Mouse (Mus musculus): ENCODE measurements around the gene Gm28102. TPM values are rescaled to one million over a fixed set of nuclear protein-coding genes. Genes with fewer than 3 reads are reported as not detected.
"Not testable (repeated sequence)": the region's sequence is repeated elsewhere in the genome, so short reads cannot be mapped to it uniquely, and the experiment has no call there.

Gene Gm28102
- not detected for total RNA-seq (2021)
- long read RNA-seq, experiment 1, result 0 reads
- long read RNA-seq, experiment 2, result 0 reads

- intact Hi-C loops (cut with DNase I); DNase-seq (ENCODE audit: extremely low spot score in 1 of 2, low spot score in 2 of 2); H3K4me3 ChIP-seq; H3K27ac ChIP-seq: not testable (repeated sequence)
Measured at GRCm38 (mm10) chrY:88053015-88053414, at the start of gene Gm28102. Gene Gm28102, plus strand, starts transcription at chrY:88053315.

All from left cerebral cortex, adult 2 months (tissue).